Mouse (Mus musculus): ENCODE results near the gene Tubb2a. TPM values are rescaled to one million over a fixed set of nuclear protein-coding genes. Genes with fewer than 3 reads are reported as not detected.

Gene Tubb2a
- total RNA-seq, 2 experiments from 2014 or later, result 55.0 to 57.4 TPM

Other genes starting within 250 kb of the Tubb2a start
- gene Serpinb6e, start 234.6 kb downstream of the Tubb2a start, total RNA-seq (2021), result not detected
- not detected for gene Serpinb6c, start 172.3 kb downstream of the Tubb2a start, total RNA-seq (2021)
- 10 to 100 TPM; 38.6 to 38.9 TPM for gene Nqo2, start 113.3 kb downstream of the Tubb2a start, total RNA-seq (2021)
- 1 to 10 TPM; 7.9 to 8.2 TPM for gene Ripk1, start 75.6 kb downstream of the Tubb2a start, total RNA-seq (2021)
- gene Serpinb6a, start 75.2 kb downstream of the Tubb2a start, total RNA-seq (2021), result 100 to 1,000 TPM in 1 of 2 experiments, 10 to 100 TPM in 1; 88.4 to 110 TPM
- gene Bphl, start 40.4 kb downstream of the Tubb2a start, total RNA-seq (2021), result 10 to 100 TPM; 34.8 to 39.7 TPM
- gene Tubb2b, start 52.5 kb upstream of the Tubb2a start, total RNA-seq (2021), result 1 to 10 TPM; 4.1 to 5.6 TPM
- gene Psmg4, start 85.0 kb upstream of the Tubb2a start, total RNA-seq (2021), result 10 to 100 TPM; 22.9 to 29.7 TPM

Data from heart, postnatal 25 days (tissue).